Mouse (Mus musculus): Measurements from ENCODE around the gene Bmper. TPM values are rescaled to one million over a fixed set of nuclear protein-coding genes. Genes with fewer than 3 reads are reported as not detected.

Gene Bmper
- polyA plus RNA-seq, 1 experiment from 2014 or later: 10.9 TPM

DNA sequence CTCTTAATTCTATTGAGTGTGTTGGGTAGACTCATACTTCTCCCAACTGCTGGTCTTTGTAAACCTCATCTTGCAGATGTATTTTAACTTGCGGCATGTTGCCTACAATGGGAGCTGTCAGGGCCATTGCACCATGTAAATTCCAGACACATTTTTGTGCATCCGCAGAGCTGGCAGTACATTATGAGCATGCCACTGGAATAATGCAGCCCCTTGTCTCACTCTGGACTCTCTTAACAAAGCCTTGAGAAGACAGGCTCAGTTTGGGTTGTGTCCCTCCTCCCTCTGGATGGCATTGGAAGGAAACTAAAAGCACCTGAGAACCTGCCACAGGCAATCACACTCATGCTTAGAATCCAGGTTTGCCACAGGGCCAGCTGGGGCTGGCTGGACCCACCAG, 209.8 kb downstream of the Bmper start:
- Histone ChIP-seq H3K4me1 (ENCODE audit: control insufficient read depth, insufficient read depth, low read length) (no peaks in the 10 kb centered on the region; the same call in 1 of the 2 replicates), H3K9me3 (replicated peaks; ENCODE audit: control insufficient read depth, low read length) (no peaks in the 10 kb centered on the region), H3K27me3 (ENCODE audit: control insufficient read depth, insufficient read depth, low read length) (no peaks in the 10 kb centered on the region), H3K4me2 (no peak overlapping the region), H3K4me3 (ENCODE audit: low read depth, low read length) (no peak overlapping the region), H3K9ac (ENCODE audit: low read depth, low read length) (no peak overlapping the region), H3K36me3 (ENCODE audit: control insufficient read depth, insufficient read depth, low read length) (no peaks in the 10 kb centered on the region), H3K27ac (ENCODE audit: low read depth, low read length) (no peak overlapping the region)
- WGBS (ENCODE audit: insufficient replicate concordance): 75% methylated on average over 2 of the region's 2 CpGs
- ATAC-seq (replicated peaks; ENCODE audit: insufficient number of reproducible peaks, low FRiP score, low TSS enrichment): no peak

DNA sequence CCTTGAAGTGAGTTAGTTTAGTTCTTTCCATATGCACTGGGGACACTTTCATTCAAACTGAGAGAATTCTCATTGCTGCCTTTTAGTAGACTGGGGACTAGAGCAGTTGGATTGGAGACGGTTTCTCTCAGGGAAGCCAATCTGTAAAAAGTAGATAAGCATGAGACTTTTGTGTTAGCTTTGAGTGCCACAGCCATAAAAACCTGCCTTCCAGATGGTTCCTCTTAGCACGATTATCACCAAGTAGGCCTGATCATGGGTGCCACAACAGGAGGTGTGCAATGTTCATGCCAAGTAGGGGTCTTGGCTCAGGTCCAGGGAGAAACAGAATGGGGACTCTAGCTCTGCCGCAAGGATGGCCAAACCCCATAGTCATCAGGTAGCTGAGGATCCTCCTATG, 210.4 kb downstream of the Bmper start:
- no peak for ATAC-seq (replicated peaks; ENCODE audit: insufficient number of reproducible peaks, low FRiP score, low TSS enrichment)
- Histone ChIP-seq H3K27me3 (ENCODE audit: control insufficient read depth, insufficient read depth, low read length) (no peaks in the 10 kb centered on the region), H3K27ac (ENCODE audit: low read depth, low read length) (no peak overlapping the region), H3K36me3 (ENCODE audit: control insufficient read depth, insufficient read depth, low read length) (no peaks in the 10 kb centered on the region), H3K4me2 (no peak overlapping the region), H3K4me3 (ENCODE audit: low read depth, low read length) (no peak overlapping the region), H3K9ac (ENCODE audit: low read depth, low read length) (no peak overlapping the region), H3K9me3 (replicated peaks; ENCODE audit: control insufficient read depth, low read length) (no peaks in the 10 kb centered on the region), H3K4me1 (ENCODE audit: control insufficient read depth, insufficient read depth, low read length) (no peaks in the 10 kb centered on the region; the same call in 1 of the 2 replicates)
- WGBS (ENCODE audit: insufficient replicate concordance): 73% methylated on average over 3 of the region's 3 CpGs

DNA sequence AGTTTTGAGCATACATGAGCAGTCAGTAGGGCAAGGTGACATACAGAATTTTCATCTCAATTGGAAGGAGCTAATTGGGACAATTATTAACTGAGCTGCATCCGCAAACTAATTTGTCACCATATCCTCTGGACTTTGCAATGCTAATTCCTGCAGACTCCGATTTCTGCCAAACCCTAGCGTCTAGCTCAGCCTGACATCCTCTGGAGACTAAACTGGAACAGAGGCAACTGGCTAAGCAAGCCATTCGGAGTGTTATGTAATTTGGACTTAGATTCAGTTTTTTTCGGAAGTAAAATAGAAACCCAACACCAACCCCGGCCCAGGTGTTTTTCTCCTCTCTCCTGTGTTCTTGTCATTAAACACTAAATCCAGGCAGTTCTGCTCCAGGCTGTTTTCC, 213.9 kb downstream of the Bmper start:
- H3K9me3 ChIP-seq (replicated peaks; ENCODE audit: control insufficient read depth, low read length): no peaks in the 10 kb centered on the region
- no peak overlapping the region for H3K27ac ChIP-seq (ENCODE audit: low read depth, low read length)
- H3K4me2 ChIP-seq: no peak overlapping the region
- no peak overlapping the region for H3K4me3 ChIP-seq (ENCODE audit: low read depth, low read length)
- ATAC-seq (replicated peaks; ENCODE audit: insufficient number of reproducible peaks, low FRiP score, low TSS enrichment): no peak
- no peaks in the 10 kb centered on the region; the same call in 1 of the 2 replicates for H3K4me1 ChIP-seq (ENCODE audit: control insufficient read depth, insufficient read depth, low read length)
- 80% methylated on average over 6 of the region's 6 CpGs for WGBS (ENCODE audit: insufficient replicate concordance)
- H3K9ac ChIP-seq (ENCODE audit: low read depth, low read length): no peak overlapping the region
- H3K27me3 ChIP-seq (ENCODE audit: control insufficient read depth, insufficient read depth, low read length): no peaks in the 10 kb centered on the region
- no peaks in the 10 kb centered on the region for H3K36me3 ChIP-seq (ENCODE audit: control insufficient read depth, insufficient read depth, low read length)

DNA sequence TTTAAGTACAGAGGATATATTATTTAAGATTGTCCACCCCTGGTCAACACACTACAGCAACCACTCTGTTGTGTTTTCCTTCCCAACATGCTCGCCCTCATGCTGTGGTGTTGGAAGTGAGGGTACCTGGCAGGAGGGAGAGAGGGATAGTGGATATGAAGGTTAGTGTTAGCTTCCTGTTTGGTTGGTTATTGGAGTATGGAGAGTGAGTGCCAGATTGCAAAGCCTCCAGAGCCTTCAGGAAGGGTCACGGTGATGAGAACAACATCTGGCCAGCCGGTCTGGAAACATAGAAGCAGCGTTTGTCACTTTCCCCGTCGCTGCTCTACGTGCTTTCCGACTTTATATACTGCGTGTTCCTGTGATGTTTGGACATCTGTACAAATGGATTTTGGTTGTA, 215.8 kb downstream of the Bmper start:
- no peak for ATAC-seq (replicated peaks; ENCODE audit: insufficient number of reproducible peaks, low FRiP score, low TSS enrichment)
- Histone ChIP-seq H3K27me3 (ENCODE audit: control insufficient read depth, insufficient read depth, low read length) (no peaks in the 10 kb centered on the region), H3K27ac (ENCODE audit: low read depth, low read length) (no peak overlapping the region), H3K36me3 (ENCODE audit: control insufficient read depth, insufficient read depth, low read length) (no peaks in the 10 kb centered on the region), H3K4me2 (no peak overlapping the region), H3K9ac (ENCODE audit: low read depth, low read length) (no peak overlapping the region), H3K4me1 (ENCODE audit: control insufficient read depth, insufficient read depth, low read length) (no peaks in the 10 kb centered on the region), H3K4me3 (ENCODE audit: low read depth, low read length) (no peak overlapping the region), H3K9me3 (replicated peaks; ENCODE audit: control insufficient read depth, low read length) (no peaks in the 10 kb centered on the region)
- 76% methylated on average over 9 of the region's 9 CpGs for WGBS (ENCODE audit: insufficient replicate concordance)

DNA sequence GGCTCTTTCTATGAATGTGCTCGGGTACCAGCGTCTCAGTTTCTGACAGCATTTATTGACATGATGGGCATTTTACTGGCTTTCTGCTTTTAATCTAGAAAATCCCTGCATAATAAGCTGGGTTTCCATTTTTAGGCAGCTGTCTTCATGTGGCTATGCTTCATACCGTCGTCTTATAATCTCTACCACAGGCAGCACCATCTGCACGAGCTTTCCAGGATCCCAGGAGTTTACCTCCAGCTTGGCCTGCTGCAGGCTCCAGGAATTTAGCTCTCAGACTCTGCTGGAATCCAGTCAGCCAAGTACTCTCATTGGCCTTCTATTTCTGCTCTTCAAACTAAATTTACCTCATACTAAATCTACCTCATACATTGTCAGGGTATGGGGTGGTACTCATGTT, 219.3 kb downstream of the Bmper start:
- no peak overlapping the region for H3K9ac ChIP-seq (ENCODE audit: low read depth, low read length)
- H3K36me3 ChIP-seq (ENCODE audit: control insufficient read depth, insufficient read depth, low read length): no peaks in the 10 kb centered on the region
- no peaks in the 10 kb centered on the region for H3K27me3 ChIP-seq (ENCODE audit: control insufficient read depth, insufficient read depth, low read length)
- no peak overlapping the region for H3K4me2 ChIP-seq
- ATAC-seq (replicated peaks; ENCODE audit: insufficient number of reproducible peaks, low FRiP score, low TSS enrichment): no peak
- H3K9me3 ChIP-seq (replicated peaks; ENCODE audit: control insufficient read depth, low read length): no peaks in the 10 kb centered on the region
- 50% methylated on average over 5 of the region's 5 CpGs for WGBS (ENCODE audit: insufficient replicate concordance)
- H3K4me1 ChIP-seq (ENCODE audit: control insufficient read depth, insufficient read depth, low read length): no peaks in the 10 kb centered on the region
- no peak overlapping the region for H3K4me3 ChIP-seq (ENCODE audit: low read depth, low read length)
- no peak overlapping the region for H3K27ac ChIP-seq (ENCODE audit: low read depth, low read length)

DNA sequence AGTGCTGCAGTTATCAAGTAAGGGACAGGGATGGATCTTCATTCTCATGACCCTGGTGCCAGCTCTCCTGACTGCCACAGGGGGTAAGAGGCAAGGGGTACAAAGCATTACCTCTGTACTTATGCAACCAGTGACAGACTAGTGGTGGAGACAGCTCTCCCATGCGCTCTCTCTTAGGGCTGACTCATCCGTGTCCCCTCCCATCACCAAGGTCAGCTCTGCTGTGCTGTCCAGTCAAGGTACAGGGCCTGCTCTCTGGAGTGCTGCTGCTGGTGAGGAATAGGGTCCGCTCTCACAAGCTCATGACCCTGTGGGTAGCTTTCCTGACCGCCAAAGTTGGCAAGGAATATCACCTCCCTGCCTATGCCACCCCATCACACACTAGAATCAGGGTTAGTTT, 222.1 kb downstream of the Bmper start:
- 83% methylated on average over 4 of the region's 4 CpGs for WGBS (ENCODE audit: insufficient replicate concordance)
- Histone ChIP-seq H3K4me1 (ENCODE audit: control insufficient read depth, insufficient read depth, low read length) (no peaks in the 10 kb centered on the region), H3K9me3 (replicated peaks; ENCODE audit: control insufficient read depth, low read length) (no peaks in the 10 kb centered on the region), H3K27me3 (ENCODE audit: control insufficient read depth, insufficient read depth, low read length) (no peaks in the 10 kb centered on the region), H3K4me3 (ENCODE audit: low read depth, low read length) (no peak overlapping the region), H3K9ac (ENCODE audit: low read depth, low read length) (no peak overlapping the region), H3K36me3 (ENCODE audit: control insufficient read depth, insufficient read depth, low read length) (no peaks in the 10 kb centered on the region), H3K27ac (ENCODE audit: low read depth, low read length) (no peak overlapping the region), H3K4me2 (no peak overlapping the region)
- no peak for ATAC-seq (replicated peaks; ENCODE audit: insufficient number of reproducible peaks, low FRiP score, low TSS enrichment)

DNA sequence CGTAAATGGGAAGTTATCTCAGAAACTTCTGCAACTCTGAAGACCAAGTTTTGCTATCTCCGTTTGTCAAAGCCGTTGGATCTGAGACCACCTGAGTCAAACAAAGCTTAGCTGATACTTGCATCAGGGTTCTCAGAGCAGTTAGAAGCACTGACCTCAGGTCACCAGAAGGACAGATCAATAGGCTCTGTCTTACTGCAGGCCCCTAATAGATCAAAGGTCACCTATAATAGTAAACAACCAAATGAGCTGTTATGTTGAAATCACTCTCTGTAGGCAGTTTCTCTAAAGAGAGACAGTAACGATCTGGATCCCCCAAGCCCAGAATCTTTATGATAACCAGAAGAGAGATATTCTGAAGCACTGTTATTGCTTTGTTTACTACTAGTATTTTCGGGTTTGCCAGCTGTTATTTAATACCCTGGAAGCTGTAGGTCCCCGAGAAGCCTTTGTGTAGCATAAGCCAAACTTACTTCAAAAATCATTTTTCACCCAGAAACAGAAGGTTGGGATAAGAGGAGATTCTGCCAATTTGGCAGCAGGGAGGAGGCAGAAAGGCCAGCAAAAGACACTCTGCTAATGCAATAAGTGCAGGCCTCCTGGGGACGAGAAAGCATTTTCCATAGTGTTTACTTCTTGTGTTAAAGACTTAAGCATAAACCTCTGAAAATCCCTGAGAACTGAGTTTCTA, 224.5 kb downstream of the Bmper start:
- no peak overlapping the region for H3K4me2 ChIP-seq
- no peak overlapping the region for H3K9ac ChIP-seq (ENCODE audit: low read depth, low read length)
- H3K36me3 ChIP-seq (ENCODE audit: control insufficient read depth, insufficient read depth, low read length): no peaks in the 10 kb centered on the region
- no peaks in the 10 kb centered on the region for H3K4me1 ChIP-seq (ENCODE audit: control insufficient read depth, insufficient read depth, low read length)
- H3K27me3 ChIP-seq (ENCODE audit: control insufficient read depth, insufficient read depth, low read length): no peaks in the 10 kb centered on the region
- 69% methylated on average over 7 of the region's 7 CpGs for WGBS (ENCODE audit: insufficient replicate concordance)
- no peak for ATAC-seq (replicated peaks; ENCODE audit: insufficient number of reproducible peaks, low FRiP score, low TSS enrichment)
- no peaks in the 10 kb centered on the region for H3K9me3 ChIP-seq (replicated peaks; ENCODE audit: control insufficient read depth, low read length)
- H3K27ac ChIP-seq (ENCODE audit: low read depth, low read length): no peak overlapping the region
- H3K4me3 ChIP-seq (ENCODE audit: low read depth, low read length): no peak overlapping the region

DNA sequence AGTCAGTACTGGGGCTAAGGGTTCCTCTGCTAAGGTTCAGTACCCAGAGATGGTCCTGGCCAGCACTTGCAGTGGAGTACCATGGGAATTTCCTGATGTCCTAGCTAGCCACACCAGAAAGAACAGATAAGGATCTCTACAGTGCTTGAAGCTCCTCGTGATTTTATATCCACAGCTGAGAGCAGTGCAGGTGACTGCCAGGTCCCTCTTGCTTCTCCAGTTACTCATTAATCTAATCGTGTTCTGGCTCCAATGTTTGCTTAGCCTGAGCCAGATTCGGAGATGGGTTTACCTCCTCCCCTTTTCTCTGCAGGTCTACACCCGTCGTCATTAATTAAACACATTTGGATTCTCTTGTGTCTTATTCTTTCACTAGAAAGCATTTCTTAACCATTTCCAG, 230.4 kb downstream of the Bmper start:
- H3K27me3 ChIP-seq (ENCODE audit: control insufficient read depth, insufficient read depth, low read length): no peaks in the 10 kb centered on the region
- no peaks in the 10 kb centered on the region for H3K4me1 ChIP-seq (ENCODE audit: control insufficient read depth, insufficient read depth, low read length)
- no peak overlapping the region for H3K9ac ChIP-seq (ENCODE audit: low read depth, low read length)
- no peak overlapping the region for H3K27ac ChIP-seq (ENCODE audit: low read depth, low read length)
- no peaks in the 10 kb centered on the region for H3K9me3 ChIP-seq (replicated peaks; ENCODE audit: control insufficient read depth, low read length)
- no peak overlapping the region for H3K4me3 ChIP-seq (ENCODE audit: low read depth, low read length)
- H3K4me2 ChIP-seq: no peak overlapping the region
- ATAC-seq (replicated peaks; ENCODE audit: insufficient number of reproducible peaks, low FRiP score, low TSS enrichment): no peak
- WGBS (ENCODE audit: insufficient replicate concordance): 41% methylated on average over 5 of the region's 5 CpGs
- H3K36me3 ChIP-seq (ENCODE audit: control insufficient read depth, insufficient read depth, low read length): no peaks in the 10 kb centered on the region

DNA sequence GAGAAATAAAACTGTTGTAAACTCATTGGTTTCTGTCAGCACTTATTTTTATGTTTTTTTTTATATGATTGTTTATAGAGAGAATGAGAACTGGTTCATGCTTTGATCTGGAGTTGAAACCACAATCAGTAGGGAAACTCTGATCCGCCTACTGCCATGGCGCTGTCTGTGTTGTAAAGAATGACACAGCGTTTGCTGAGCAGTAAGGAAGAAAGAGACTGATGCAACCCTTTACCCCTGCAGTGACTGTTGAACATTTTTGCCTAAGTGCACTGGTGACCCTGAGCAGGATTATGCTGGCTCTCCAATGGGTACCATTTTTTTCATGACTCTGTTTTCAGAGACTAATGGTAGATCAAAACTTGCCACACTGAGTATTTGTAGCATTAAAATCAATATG, 234.3 kb downstream of the Bmper start:
- Histone ChIP-seq H3K27me3 (ENCODE audit: control insufficient read depth, insufficient read depth, low read length) (no peaks in the 10 kb centered on the region), H3K4me3 (ENCODE audit: low read depth, low read length) (no peak overlapping the region), H3K4me2 (no peak overlapping the region), H3K36me3 (ENCODE audit: control insufficient read depth, insufficient read depth, low read length) (no peaks in the 10 kb centered on the region), H3K4me1 (ENCODE audit: control insufficient read depth, insufficient read depth, low read length) (no peaks in the 10 kb centered on the region), H3K9me3 (replicated peaks; ENCODE audit: control insufficient read depth, low read length) (no peaks in the 10 kb centered on the region), H3K27ac (ENCODE audit: low read depth, low read length) (no peak overlapping the region), H3K9ac (ENCODE audit: low read depth, low read length) (no peak overlapping the region)
- no peak for ATAC-seq (replicated peaks; ENCODE audit: insufficient number of reproducible peaks, low FRiP score, low TSS enrichment)
- WGBS (ENCODE audit: insufficient replicate concordance): 73% methylated on average over 3 of the region's 3 CpGs
